Comparison of ENCODE assay signal across 11 mouse cellular contexts in the genomic region with DNA sequence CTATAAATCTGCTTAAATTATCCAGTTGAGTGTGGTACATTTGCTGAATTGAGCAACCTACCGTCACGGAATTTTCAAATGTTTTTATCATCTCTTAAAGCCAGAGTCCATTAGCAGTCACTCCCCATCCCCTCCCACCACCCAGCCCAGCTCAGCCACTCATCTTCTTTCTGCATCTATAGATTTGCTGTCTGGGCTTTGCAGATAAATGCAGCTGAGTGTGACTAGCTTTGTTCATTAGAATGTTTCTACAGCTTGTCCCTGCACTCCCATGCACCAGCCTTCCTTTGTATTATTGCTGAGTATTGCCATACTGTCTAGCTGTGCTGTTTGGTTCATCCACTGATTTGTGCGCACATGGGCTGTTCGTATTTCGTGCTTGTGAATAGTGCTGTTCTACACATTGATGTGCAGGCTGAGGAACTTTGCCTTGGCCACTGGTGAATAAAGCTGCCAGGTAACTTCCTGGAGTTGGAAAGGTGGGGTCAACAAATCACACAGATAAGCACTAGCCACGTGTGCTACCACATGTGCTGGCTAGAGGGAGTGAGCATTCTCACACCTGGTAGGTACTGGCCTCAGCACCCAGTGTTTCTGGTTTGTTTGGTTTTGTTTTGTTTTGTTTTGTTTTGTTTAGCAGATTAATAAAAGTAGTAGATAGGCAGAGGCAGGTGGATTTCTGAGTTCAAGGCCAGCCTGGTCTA. TPM values are rescaled to one million over a fixed set of nuclear protein-coding genes. Genes with fewer than 3 reads are reported as not detected.
DNase-seq lines count a peak whose midpoint lies in the region; ATAC-seq and TF ChIP-seq lines count a peak whose summit lies in the region.
"Had no signal": no experiment of that assay in that cellular context is flagged by ENCODE, and none has a peak within 500 bp of the region (broad histone marks: within the 10 kb centered on the region; RNA-seq: fewer than 3 reads in every experiment).

No protein-coding gene starts in this region.

- 61% methylated on average over 6 of the region's 6 CpGs for WGBS in intestine, embryonic 15.5 days

- TF ChIP-seq RAD21 in MEL (IDR thresholded peaks at IDR 0.05; ENCODE audit: low read depth, low read length), result no peak

- no peaks in the 10 kb centered on the region for H3K9me3 ChIP-seq in G1E (replicated peaks)
- H3K9me3 ChIP-seq in MEL (replicated peaks; ENCODE audit: insufficient read depth, low read length), result no peaks in the 10 kb centered on the region
- H3K9me3 ChIP-seq in intestine, embryonic 15.5 days, result no peaks in the 10 kb centered on the region

- TF ChIP-seq CTCF in G1E (IDR thresholded peaks at IDR 0.05; ENCODE audit: low read depth, low read length) (no peak), MEL (IDR thresholded peaks at IDR 0.05 in 2 of 3, conservative IDR thresholded peaks at IDR 0.05 in 1 of 3; ENCODE audit: control insufficient read depth in 1 of 3, insufficient read depth in 1 of 3, low read depth in 2 of 3, low read length in 3 of 3, poor library complexity in 1 of 3, severe bottlenecking in 1 of 3) (no peak)

- H3K4me3 ChIP-seq in G1E (ENCODE audit: low read depth, low read length) (no peak overlapping the region; the same call in 1 of the 2 replicates), MEL (ENCODE audit: control insufficient read depth in 1 of 2, insufficient read depth in 1 of 2, low read depth in 2 of 2, low read length in 2 of 2) (no peak overlapping the region)
- H3K4me3 ChIP-seq in intestine, embryonic 15.5 days (replicated peaks), result no peak overlapping the region

- no peak overlapping the region for H3K4me2 ChIP-seq in intestine, embryonic 15.5 days (replicated peaks)

- peaks cover 78% of the 10 kb centered on the region for H3K36me3 ChIP-seq in G1E (replicated peaks)
- peaks cover 0 to 30% of the 10 kb centered on the region in 2 experiments for H3K36me3 ChIP-seq in MEL (ENCODE audit: control insufficient read depth in 1 of 2, insufficient read depth in 2 of 2, low read length in 2 of 2)
- peaks cover 3% of the 10 kb centered on the region; the same call in 1 of the 2 replicates for H3K36me3 ChIP-seq in intestine, embryonic 15.5 days

- DNase-seq in G1E (ENCODE audit: low spot score) (peak; percentile 48), MEL (ENCODE audit: low read depth, low spot score) (peak; percentile 75)
- DNase-seq in adrenal gland, adult 18-20 months (ENCODE audit: low spot score in 2 of 2), result no peak
- no peak for DNase-seq in layer of hippocampus, adult 11-12 months (ENCODE audit: low spot score)
- no peak for DNase-seq in layer of hippocampus, postnatal 10 days (ENCODE audit: low spot score in 2 of 2)
- DNase-seq: adrenal gland, adult 2 months; cerebellum, postnatal 36 days; gastrocnemius, postnatal 14 days; lung, adult 18-20 months had no signal

- no peak overlapping the region for H3K9ac ChIP-seq in MEL (ENCODE audit: control insufficient read depth, low read depth, low read length, poor library complexity, severe bottlenecking)
- H3K9ac ChIP-seq in intestine, embryonic 15.5 days, result no peak overlapping the region

- TF ChIP-seq EP300 in MEL (IDR thresholded peaks at IDR 0.05; ENCODE audit: low read depth in 1 of 2, low read length in 2 of 2), result peak; percentile 83 to 88

- H3K4me1 ChIP-seq in G1E (ENCODE audit: insufficient read depth, low read depth, low read length) (peaks cover 55% of the 10 kb centered on the region), MEL (ENCODE audit: control insufficient read depth in 1 of 2, insufficient read depth in 2 of 2, low read length in 2 of 2) (peaks cover 15 to 28% of the 10 kb centered on the region in 2 experiments)
- H3K4me1 ChIP-seq in intestine, embryonic 15.5 days (replicated peaks), result peaks cover 10% of the 10 kb centered on the region; the same call in 1 of the 2 replicates

- peak; percentile 97 for ATAC-seq in G1E (ENCODE audit: extremely low read depth, insufficient number of reproducible peaks, low FRiP score, poor library complexity, severe bottlenecking)
- ATAC-seq in intestine, embryonic 15.5 days, result peak; percentile 93
- ATAC-seq in megakaryocyte-erythroid progenitor cell, adult 5-6 weeks (replicated peaks; ENCODE audit: low FRiP score, low TSS enrichment, poor library complexity, severe bottlenecking), result peak; percentile 91

- H3K27me3 ChIP-seq in G1E (ENCODE audit: insufficient read depth, low read length), result no peaks in the 10 kb centered on the region
- no peaks in the 10 kb centered on the region for H3K27me3 ChIP-seq in MEL (ENCODE audit: control insufficient read depth in 1 of 2, insufficient read depth in 2 of 2, low read length in 2 of 2)
- no peaks in the 10 kb centered on the region for H3K27me3 ChIP-seq in intestine, embryonic 15.5 days (replicated peaks)

- no peak for TF ChIP-seq POLR2A in MEL (IDR thresholded peaks at IDR 0.05; ENCODE audit: control insufficient read depth in 1 of 2, insufficient read depth in 1 of 2, low read depth in 1 of 2, low read length in 2 of 2, poor library complexity in 1 of 2)

- H3K27ac ChIP-seq in MEL (ENCODE audit: control insufficient read depth, low read depth, low read length), result peak overlapping the region; percentile 55
- H3K27ac ChIP-seq in intestine, embryonic 15.5 days, result no peak overlapping the region

- peaks cover 4% of the 10 kb centered on the region; the same call in 1 of the 2 replicates for H3K79me2 ChIP-seq in MEL (ENCODE audit: control insufficient read depth, insufficient read depth, low read length, poor library complexity)

TF ChIP-seq in MEL, 35 proteins besides CTCF, POLR2A, EP300 and RAD21 (continues in another document):
- TF ChIP-seq HCFC1 (IDR thresholded peaks at IDR 0.05; ENCODE audit: low read depth, low read length) (no peak), MYB (IDR thresholded peaks at IDR 0.05; ENCODE audit: low read depth, low read length) (0 out of 2 replicates have a peak, but pooled peaks have one; percentile 7), TCF12 (IDR thresholded peaks at IDR 0.05; ENCODE audit: low read depth, low read length) (peak; percentile 95), MAX (IDR thresholded peaks at IDR 0.05; ENCODE audit: low read length) (peak; percentile 37; the same call in 1 of the 2 replicates), MAFK (IDR thresholded peaks at IDR 0.05; ENCODE audit: borderline replicate concordance, low read depth, low read length) (0 out of 2 replicates have a peak, but pooled peaks have one; percentile 36), CHD1 (IDR thresholded peaks at IDR 0.05; ENCODE audit: low read depth, low read length) (no peak), KAT2A (conservative IDR thresholded peaks at IDR 0.05; ENCODE audit: low read depth, low read length) (peak; percentile 20; the same call in 1 of the 2 replicates), USF2 (IDR thresholded peaks at IDR 0.05; ENCODE audit: borderline replicate concordance in 1 of 2, insufficient read depth in 1 of 2, low read depth in 1 of 2, low read length in 2 of 2) (no peak), ZMIZ1 (IDR thresholded peaks at IDR 0.05; ENCODE audit: low read depth, low read length) (no peak), RCOR1 (IDR thresholded peaks at IDR 0.05; ENCODE audit: low read depth, low read length) (peak; percentile 63; the same call in 1 of the 2 replicates), ELF1 (IDR thresholded peaks at IDR 0.05; ENCODE audit: low read depth, low read length) (0 out of 2 replicates have a peak, but pooled peaks have one; percentile 15), MYC (IDR thresholded peaks at IDR 0.05; ENCODE audit: low read depth, low read length) (peak; percentile 55; the same call in 1 of the 2 replicates), CHD2 (IDR thresholded peaks at IDR 0.05; ENCODE audit: low read length) (no peak), POLR2AphosphoS5 (IDR thresholded peaks at IDR 0.05; ENCODE audit: borderline replicate concordance, low read depth, low read length) (no peak), GATA1 (IDR thresholded peaks at IDR 0.05; ENCODE audit: low read depth, low read length) (peak; percentile 89), TBP (IDR thresholded peaks at IDR 0.05; ENCODE audit: low read depth, low read length) (no peak)

RNA-seq across cellular contexts. Expression of gene Wipi2, which starts 23.4 kb away (rescaled TPM):
- total RNA-seq in G1E (2014; fragmentation: Nextera tagmentation), result 42.7 and 44.0 TPM in 2 replicates
- total RNA-seq in G1E (2017), result 42.8 and 43.3 TPM in 2 replicates
- 9.1 and 10.9 TPM in 2 replicates for polyA plus RNA-seq in G1E (2012)
- 38.6 and 39.0 TPM in 2 replicates for total RNA-seq in MEL (2012; rRNA removed)
- polyA plus RNA-seq in MEL (2012; ENCODE audit: insufficient read depth in 1 of 2, insufficient read length in 2 of 2, low read depth in 1 of 2, low replicate concordance in 2 of 2, missing spikeins in 1 of 2), result 10 to 100 TPM; 53.6 to 74.7 TPM
- 37.5 and 37.8 TPM in 2 replicates for polyA plus RNA-seq in intestine, embryonic 15.5 days (2015; fragmentation: Nextera tagmentation; extraction: Ambion mirVana)
- total RNA-seq in megakaryocyte-erythroid progenitor cell, adult 5-6 weeks (2014; fragmentation: Nextera tagmentation), result 33.6 and 35.8 TPM in 2 replicates
- total RNA-seq in megakaryocyte-erythroid progenitor cell, adult 5-6 weeks (2017), result 35.2 and 40.8 TPM in 2 replicates
- 100 to 1,000 TPM; 104 TPM for total RNA-seq in adrenal gland, adult 18-20 months (2021)
- total RNA-seq in layer of hippocampus, postnatal 10 days (2021), result 10 to 100 TPM; 71.1 to 74.5 TPM

RNA-seq across cellular contexts. Expression of gene Slc29a4, which starts 41.4 kb away (rescaled TPM):
- total RNA-seq in G1E (2014; fragmentation: Nextera tagmentation), result not detected in 2 replicates
- total RNA-seq in G1E (2017), result 0.05 TPM in 1 of 2 replicates, not detected in the other
- not detected in 2 replicates for polyA plus RNA-seq in G1E (2012)
- not detected in 2 replicates for total RNA-seq in MEL (2012; rRNA removed)
- not detected for polyA plus RNA-seq in MEL (2012; ENCODE audit: insufficient read depth in 1 of 2, insufficient read length in 2 of 2, low read depth in 1 of 2, low replicate concordance in 2 of 2, missing spikeins in 1 of 2)
- polyA plus RNA-seq in intestine, embryonic 15.5 days (2015; fragmentation: Nextera tagmentation; extraction: Ambion mirVana), result 6.3 and 8.4 TPM in 2 replicates
- total RNA-seq in megakaryocyte-erythroid progenitor cell, adult 5-6 weeks (2014; fragmentation: Nextera tagmentation), result not detected in 2 replicates
- not detected in 2 replicates for total RNA-seq in megakaryocyte-erythroid progenitor cell, adult 5-6 weeks (2017)
- 10 to 100 TPM; 22.9 to 25.0 TPM for total RNA-seq in adrenal gland, adult 18-20 months (2021)
- 10 to 100 TPM; 84.1 to 93.2 TPM for total RNA-seq in layer of hippocampus, postnatal 10 days (2021)

RNA-seq across cellular contexts. Expression of gene Mmd2, which starts 42.3 kb away (rescaled TPM):
- total RNA-seq in G1E (2014; fragmentation: Nextera tagmentation) (not detected in 2 replicates), G1E (2017) (0.12 and 0.16 TPM in 2 replicates), MEL (2012; rRNA removed) (not detected in 2 replicates)
- polyA plus RNA-seq in G1E (2012) (0.02 TPM in 1 of 2 replicates, not detected in the other), MEL (2012; ENCODE audit: insufficient read depth in 1 of 2, insufficient read length in 2 of 2, low read depth in 1 of 2, low replicate concordance in 2 of 2, missing spikeins in 1 of 2) (not detected)
- polyA plus RNA-seq in intestine, embryonic 15.5 days (2015; fragmentation: Nextera tagmentation; extraction: Ambion mirVana), result 1.7 and 2.0 TPM in 2 replicates
- not detected in 2 replicates for total RNA-seq in megakaryocyte-erythroid progenitor cell, adult 5-6 weeks (2014; fragmentation: Nextera tagmentation)
- not detected in 2 replicates for total RNA-seq in megakaryocyte-erythroid progenitor cell, adult 5-6 weeks (2017)
- total RNA-seq in adrenal gland, adult 18-20 months (2021), result 10 to 100 TPM; 46.2 to 55.8 TPM
- total RNA-seq in layer of hippocampus, postnatal 10 days (2021), result 100 to 1,000 TPM; 164 to 175 TPM

Comparison
In these comparisons a context has a peak if more than half of its experiments do, and no peak if none do; other contexts are left out.
1. DNase-seq: peak in G1E (single experiment) and MEL (single experiment); none in adrenal gland, adult 18-20 months (0 of 2), layer of hippocampus, adult 11-12 months (single experiment) and layer of hippocampus, postnatal 10 days (0 of 2).
2. RNA of gene Slc29a4, which starts 41.4 kb away (total RNA-seq): 84.1 to 93.2 TPM in layer of hippocampus, postnatal 10 days and 22.9 to 25.0 TPM in adrenal gland, adult 18-20 months; 0.05 TPM in G1E, not detected in MEL and not detected in megakaryocyte-erythroid progenitor cell, adult 5-6 weeks; every median in the first group is over 10 times any median in the second.
3. RNA of gene Mmd2, which starts 42.3 kb away (total RNA-seq): 164 to 175 TPM in layer of hippocampus, postnatal 10 days and 46.2 to 55.8 TPM in adrenal gland, adult 18-20 months; 0.12 to 0.16 TPM in G1E, not detected in MEL and not detected in megakaryocyte-erythroid progenitor cell, adult 5-6 weeks; every median in the first group is over 10 times any median in the second.
4. Peak in every context shown above with its lines, with median percentiles within 50 percentile points of each other: ATAC-seq.